Mouse (Mus musculus): ENCODE results near the gene Arhgef15.

GRCm38 (mm10) chr11:68897838-68898237 is 59.4 kb downstream of the Arhgef15 start:
- TF ChIP-seq POLR2A (IDR thresholded peaks at IDR 0.05; ENCODE audit: borderline replicate concordance, low read depth, low read length) (no peak), CTCF (IDR thresholded peaks at IDR 0.05; ENCODE audit: low read depth, low read length) (no peak)
